Mouse (Mus musculus) MEL (cell line): Measurements from ENCODE around the gene S1pr3. TPM values are rescaled to one million over a fixed set of nuclear protein-coding genes. Genes with fewer than 3 reads are reported as not detected.

Experiments
- DNase-seq: peaks from one replicate; pipeline ENCODE4 v3.0.0; 2011; ENCODE audit warnings: low read depth, low spot score
- H3K27ac ChIP-seq: 2 replicates; pipeline ENCODE4 v1.5.1; 2012; ENCODE audit warnings: low read depth, mild to moderate bottlenecking, control low read depth, low read length, moderate library complexity; ENCODE audit not compliant: control insufficient read depth
- H3K27me3 ChIP-seq, 2 experiments: fragments of 150-350 bp in 1 of 2; sonication (generic) in 1 of 2; 2 replicates each; pipeline ENCODE4 v1.6.1; 2012; ENCODE audit warnings: low read length in 2 of 2, mild to moderate bottlenecking in 2 of 2, improper control_type of control experiment in 1 of 2, moderate library complexity in 1 of 2; ENCODE audit not compliant: insufficient read depth in 2 of 2, control insufficient read depth in 1 of 2
- H3K36me3 ChIP-seq, 2 experiments: 2 replicates each; pipeline ENCODE4 v1.6.1; 2012 to 2014; ENCODE audit warnings: low read length in 2 of 2, improper control_type of control experiment in 1 of 2, inconsistent platforms in 1 of 2, mild to moderate bottlenecking in 1 of 2; ENCODE audit not compliant: insufficient read depth in 2 of 2, control insufficient read depth in 1 of 2
- H3K4me1 ChIP-seq, 2 experiments: fragments of 150-350 bp in 1 of 2; sonication (generic) in 1 of 2; 2 replicates each; pipeline ENCODE4 v1.6.1; 2012; ENCODE audit warnings: low read length in 2 of 2, improper control_type of control experiment in 1 of 2, mild to moderate bottlenecking in 1 of 2; ENCODE audit not compliant: insufficient read depth in 2 of 2, control insufficient read depth in 1 of 2
- H3K4me3 ChIP-seq, 2 experiments: fragments of 150-350 bp in 1 of 2; sonication (generic) in 1 of 2; 2 replicates each; pipeline ENCODE4 v1.5.1; 2012; ENCODE audit warnings: low read depth in 2 of 2, low read length in 2 of 2, mild to moderate bottlenecking in 2 of 2, moderate library complexity in 2 of 2, control low read depth in 1 of 2, improper control_type of control experiment in 1 of 2; ENCODE audit not compliant: control insufficient read depth in 1 of 2, insufficient read depth in 1 of 2
- H3K79me2 ChIP-seq: 2 replicates; pipeline ENCODE4 v1.6.1; 2012; ENCODE audit warnings: mild to moderate bottlenecking, low read length, moderate library complexity; ENCODE audit not compliant: control insufficient read depth, poor library complexity, insufficient read depth
- H3K9ac ChIP-seq: 2 replicates; pipeline ENCODE4 v1.6.1; 2012; ENCODE audit warnings: low read depth, mild to moderate bottlenecking, control low read depth, low read length, moderate library complexity; ENCODE audit not compliant: control insufficient read depth, poor library complexity, severe bottlenecking
- H3K9me3 ChIP-seq: fragments of 150-350 bp; sonication (generic); replicated peaks from 2 replicates; pipeline ENCODE4 v1.6.1; 2012; ENCODE audit warnings: mild to moderate bottlenecking, low read length, improper control_type of control experiment, moderate library complexity; ENCODE audit not compliant: insufficient read depth
- BHLHE40 ChIP-seq: IDR thresholded peaks from 2 replicates; pipeline ENCODE4 v1.6.1; 2012; ENCODE audit warnings: low read depth, mild to moderate bottlenecking, inconsistent platforms, low read length, improper control_type of control experiment, borderline replicate concordance
- CHD2 ChIP-seq: IDR thresholded peaks from 2 replicates; pipeline ENCODE4 v1.6.1; 2011; ENCODE audit warnings: low read length, improper control_type of control experiment
- E2F4 ChIP-seq: IDR thresholded peaks from 2 replicates; pipeline ENCODE4 v1.6.1; 2011; ENCODE audit warnings: low read depth, low read length, improper control_type of control experiment, borderline replicate concordance
- EP300 ChIP-seq, 2 experiments: IDR thresholded peaks; 2 replicates each; pipeline ENCODE4 v1.6.1; 2011; ENCODE audit warnings: improper control_type of control experiment in 2 of 2, low read length in 2 of 2, low read depth in 1 of 2, mild to moderate bottlenecking in 1 of 2
- GATA1 ChIP-seq: IDR thresholded peaks from 2 replicates; pipeline ENCODE4 v1.6.1; 2011; ENCODE audit warnings: low read depth, low read length, improper control_type of control experiment
- HCFC1 ChIP-seq: IDR thresholded peaks from 2 replicates; pipeline ENCODE4 v1.6.1; 2012; ENCODE audit warnings: low read depth, mild to moderate bottlenecking, inconsistent platforms, low read length, improper control_type of control experiment, moderate library complexity
- KAT2A ChIP-seq: conservative IDR thresholded peaks from 2 replicates; pipeline ENCODE4 v1.6.1; 2012; ENCODE audit warnings: low read depth, low read length, improper control_type of control experiment, inconsistent platforms
- MAFK ChIP-seq: IDR thresholded peaks from 2 replicates; pipeline ENCODE4 v1.6.1; 2011; ENCODE audit warnings: low read depth, mild to moderate bottlenecking, low read length, improper control_type of control experiment, borderline replicate concordance
- MEF2A ChIP-seq: IDR thresholded peaks from 2 replicates; pipeline ENCODE4 v1.6.1; 2014; ENCODE audit warnings: low read depth, mild to moderate bottlenecking, inconsistent platforms, low read length, improper control_type of control experiment; ENCODE audit not compliant: poor library complexity, insufficient replicate concordance, severe bottlenecking; ENCODE audit errors: extremely low read depth
- NRF1 ChIP-seq: IDR thresholded peaks from 2 replicates; pipeline ENCODE4 v1.6.1; 2014; ENCODE audit warnings: low read depth, mild to moderate bottlenecking, inconsistent platforms, low read length, improper control_type of control experiment, moderate library complexity; ENCODE audit not compliant: poor library complexity, insufficient read depth, severe bottlenecking
- POLR2A ChIP-seq, 2 experiments: IDR thresholded peaks; 2 replicates each; pipeline ENCODE4 v1.6.1; 2011 to 2012; ENCODE audit warnings: low read length in 2 of 2, mild to moderate bottlenecking in 2 of 2, control low read depth in 1 of 2, improper control_type of control experiment in 1 of 2, low read depth in 1 of 2, moderate library complexity in 1 of 2; ENCODE audit not compliant: control insufficient read depth in 1 of 2, insufficient read depth in 1 of 2, poor library complexity in 1 of 2
- POLR2AphosphoS2 ChIP-seq: IDR thresholded peaks from 2 replicates; pipeline ENCODE4 v1.6.1; 2011; ENCODE audit warnings: low read length, improper control_type of control experiment
- POLR2AphosphoS5 ChIP-seq: IDR thresholded peaks from 2 replicates; pipeline ENCODE4 v1.6.1; 2012; ENCODE audit warnings: low read depth, borderline replicate concordance, mild to moderate bottlenecking, inconsistent platforms, low read length, moderate library complexity, mixed read lengths
- TBP ChIP-seq: IDR thresholded peaks from 2 replicates; pipeline ENCODE4 v1.8.0; 2011; ENCODE audit warnings: low read depth, low read length, improper control_type of control experiment
- TCF12 ChIP-seq: IDR thresholded peaks from 2 replicates; pipeline ENCODE4 v1.6.1; 2014; ENCODE audit warnings: low read depth, mild to moderate bottlenecking, inconsistent platforms, low read length, improper control_type of control experiment, moderate library complexity
- UBTF ChIP-seq: IDR thresholded peaks from 2 replicates; pipeline ENCODE4 v1.6.1; 2012; ENCODE audit warnings: low read depth, mild to moderate bottlenecking, inconsistent platforms, low read length, improper control_type of control experiment, moderate library complexity, borderline replicate concordance; ENCODE audit not compliant: insufficient read depth
- USF2 ChIP-seq, 2 experiments: IDR thresholded peaks; 2 replicates each; pipeline ENCODE4 v1.6.1; 2011 to 2012; ENCODE audit warnings: improper control_type of control experiment in 2 of 2, low read length in 2 of 2, borderline replicate concordance in 1 of 2, inconsistent platforms in 1 of 2, low read depth in 1 of 2, mild to moderate bottlenecking in 1 of 2; ENCODE audit not compliant: insufficient read depth in 1 of 2
- ZC3H11A ChIP-seq: IDR thresholded peaks from 2 replicates; pipeline ENCODE4 v1.6.1; 2012; ENCODE audit warnings: low read depth, mild to moderate bottlenecking, inconsistent platforms, low read length, improper control_type of control experiment
- ZNF384 ChIP-seq: IDR thresholded peaks from 2 replicates; pipeline ENCODE4 v1.6.1; 2012; ENCODE audit warnings: low read depth, mild to moderate bottlenecking, inconsistent platforms, low read length, improper control_type of control experiment
- polyA plus RNA-seq, 2 experiments: library from polyadenylated mRNA; stranded (reverse) in 1 of 2; unstranded in 1 of 2; fragments of >175 nt in 1 of 2; fragments of >200 nt in 1 of 2; gene quantifications; 2 replicates each; pipeline versions ENCODE4 v1.2.1 to v1.2.4; 2012; ENCODE audit warnings: low replicate concordance in 2 of 2, low read depth in 1 of 2; ENCODE audit not compliant: insufficient read length in 2 of 2, insufficient read depth in 1 of 2, missing spikeins in 1 of 2
- total RNA-seq: library from RNA; depleted of rRNA; stranded (reverse); fragments of 300-350 nt; gene quantifications from 2 replicates; pipeline ENCODE4 v1.2.3, GENCODE M21; 2012

S1pr3 gene
- total and polyA plus RNA-seq, 3 experiments: not detected

DNA sequence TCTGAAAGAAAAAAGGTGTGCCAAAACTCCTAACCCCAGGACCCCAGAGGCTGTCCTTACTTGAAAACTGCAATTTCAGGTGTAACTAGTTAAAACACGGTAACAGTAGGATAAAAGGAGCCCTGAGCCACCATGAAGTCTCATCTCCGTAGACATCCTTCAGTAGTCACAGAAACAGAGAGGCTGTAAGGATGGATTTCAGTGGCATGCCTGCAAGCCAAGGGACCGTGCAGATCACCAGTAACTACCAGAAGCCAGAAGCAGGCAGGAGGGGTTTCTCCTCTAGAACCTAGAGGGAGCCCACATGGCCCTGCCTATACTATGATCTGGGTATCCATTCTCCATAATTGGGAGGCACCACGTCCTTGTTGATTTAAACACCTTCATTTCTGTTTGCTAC is 55.9 kb downstream of the S1pr3 start:
- no peak overlapping the region for H3K9ac ChIP-seq
- no peaks in the 10 kb centered on the region for H3K36me3 ChIP-seq
- no peaks in the 10 kb centered on the region for H3K4me1 ChIP-seq
- no peak overlapping the region for H3K27ac ChIP-seq
- no peak overlapping the region for H3K4me3 ChIP-seq
- no peak for DNase-seq
- H3K27me3 ChIP-seq: no peaks in the 10 kb centered on the region
- no peak for TF ChIP-seq USF2 (IDR thresholded peaks at IDR 0.05; ENCODE audit: borderline replicate concordance in 1 of 2, insufficient read depth in 1 of 2, low read depth in 1 of 2, low read length in 2 of 2)
- TF ChIP-seq E2F4: no peak
- TF ChIP-seq UBTF: no peak
- no peak for TF ChIP-seq KAT2A
- no peak for TF ChIP-seq POLR2AphosphoS5
- TF ChIP-seq TBP: no peak
- TF ChIP-seq MAFK: no peak
- no peak for TF ChIP-seq GATA1
- TF ChIP-seq, all 39 proteins: peak for 0
- H3K9me3 ChIP-seq: no peaks in the 10 kb centered on the region
- no peaks in the 10 kb centered on the region for H3K79me2 ChIP-seq

DNA sequence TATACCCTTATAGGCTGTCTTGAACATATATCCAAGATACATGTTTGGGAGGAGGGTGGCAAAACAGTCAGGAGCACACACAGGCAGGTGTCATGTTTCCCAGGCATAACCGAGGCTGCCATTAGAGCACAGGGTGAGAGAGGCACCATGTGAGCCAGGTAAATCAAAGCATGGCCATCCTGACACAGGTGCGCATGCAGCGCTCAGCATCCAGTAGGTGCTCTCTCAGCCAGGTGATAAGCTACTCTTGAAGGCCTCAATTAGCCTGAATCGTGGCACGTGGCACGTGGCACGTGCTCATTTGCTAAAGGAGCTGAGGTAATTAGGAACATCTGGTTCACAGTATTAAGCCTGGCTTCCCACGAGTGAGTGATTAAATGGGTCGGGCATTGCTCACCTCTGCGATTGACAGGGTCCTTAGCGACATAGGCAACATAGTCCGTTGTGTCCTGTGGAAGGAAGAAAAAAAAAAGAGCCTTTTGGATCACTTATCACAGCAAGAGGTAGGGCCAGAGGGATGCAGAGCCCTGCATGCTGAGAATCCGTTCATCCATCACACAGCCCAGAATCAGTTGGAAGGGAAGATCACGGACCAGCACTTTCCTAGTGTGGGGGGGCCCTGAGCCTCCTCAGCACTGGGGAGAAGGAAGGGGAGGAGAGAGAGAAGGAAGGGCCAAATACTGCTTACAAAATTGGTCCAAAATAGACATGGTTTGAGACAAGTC is 57.8 kb downstream of the S1pr3 start:
- Histone ChIP-seq H3K79me2 (no peaks in the 10 kb centered on the region), H3K27me3 (no peaks in the 10 kb centered on the region), H3K4me3 (no peak overlapping the region), H3K4me1 (no peaks in the 10 kb centered on the region), H3K36me3 (no peaks in the 10 kb centered on the region), H3K27ac (no peak overlapping the region), H3K9ac (no peak overlapping the region), H3K9me3 (no peaks in the 10 kb centered on the region)
- TF ChIP-seq ZNF384: no peak
- no peak for TF ChIP-seq TCF12
- TF ChIP-seq MAFK: no peak
- no peak for TF ChIP-seq POLR2A (IDR thresholded peaks at IDR 0.05; ENCODE audit: control insufficient read depth in 1 of 2, insufficient read depth in 1 of 2, low read depth in 1 of 2, low read length in 2 of 2, poor library complexity in 1 of 2)
- TF ChIP-seq HCFC1: no peak
- no peak for TF ChIP-seq KAT2A
- TF ChIP-seq POLR2AphosphoS5: no peak
- no peak for TF ChIP-seq EP300 (IDR thresholded peaks at IDR 0.05; ENCODE audit: low read depth in 1 of 2, low read length in 2 of 2)
- no peak for TF ChIP-seq ZC3H11A
- no peak for TF ChIP-seq POLR2AphosphoS2
- TF ChIP-seq MEF2A: no peak
- TF ChIP-seq BHLHE40: no peak
- TF ChIP-seq CHD2: no peak
- no peak for TF ChIP-seq NRF1
- DNase-seq: no peak
